Mouse (Mus musculus) retina, postnatal 1 day (tissue): ENCODE results near the gene Adipoq.

Experiments
- DNase-seq: peaks from one replicate; pipeline ENCODE4 v3.0.0-alpha.2; 2012

Adipoq gene

DNA sequence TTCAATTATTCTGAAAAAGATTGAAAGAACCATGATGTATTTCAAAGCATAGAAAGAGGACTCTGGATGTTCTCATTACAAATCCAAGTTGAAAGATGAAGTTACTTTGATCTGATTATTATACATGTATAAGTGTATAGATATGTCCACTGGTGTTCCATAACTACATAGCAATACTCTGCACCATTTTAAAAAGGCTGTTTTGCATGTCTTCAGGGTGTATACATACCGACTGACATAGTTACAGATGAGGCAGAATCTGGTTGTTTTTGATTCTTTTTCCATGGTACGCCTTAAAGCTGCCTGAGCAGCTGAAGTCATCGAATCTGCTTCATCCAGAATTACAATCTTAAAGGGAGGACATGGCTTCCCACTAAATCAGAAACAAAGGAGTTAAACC is 30.9 kb upstream of the Adipoq start:
- DNase-seq, result no peak

DNA sequence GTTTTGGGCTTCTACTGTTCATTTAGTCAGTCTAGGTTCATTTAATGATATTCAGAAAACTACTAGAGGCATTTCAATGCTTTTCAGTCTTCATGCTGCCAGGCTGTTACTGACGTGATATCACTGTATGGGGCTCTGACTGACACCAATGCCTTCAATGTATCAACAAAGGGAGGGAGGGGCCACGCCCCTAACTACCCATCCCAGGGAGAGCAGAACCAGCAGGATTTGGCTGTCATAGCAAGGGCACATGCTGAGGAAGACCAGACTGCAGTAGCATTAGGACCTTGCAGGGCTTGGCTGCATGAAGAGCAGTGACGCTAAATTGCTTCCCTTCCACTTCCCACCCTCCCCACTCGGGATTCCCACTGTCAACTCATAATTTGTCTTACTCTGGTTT is 29.2 kb upstream of the Adipoq start:
- no peak for DNase-seq

DNA sequence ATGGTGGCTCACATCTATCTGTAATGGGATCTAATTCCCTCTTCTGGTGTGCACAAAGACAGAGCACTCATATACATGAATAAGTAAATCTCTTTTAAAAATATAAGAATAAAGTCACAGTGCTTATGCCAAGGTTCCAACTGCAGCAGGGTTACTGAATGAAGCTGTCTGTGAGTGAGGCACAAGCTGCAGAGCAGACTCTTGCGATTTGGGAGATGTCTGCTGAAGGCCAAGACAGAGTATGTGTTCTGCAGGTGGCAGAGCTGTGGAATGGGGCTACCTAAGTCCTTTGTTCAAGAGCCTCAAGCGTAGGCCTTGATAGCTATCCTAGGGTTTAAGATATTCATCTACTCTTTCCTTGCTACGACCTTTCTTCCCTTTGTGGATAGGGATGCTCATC is 23.9 kb upstream of the Adipoq start:
- DNase-seq, result no peak

DNA sequence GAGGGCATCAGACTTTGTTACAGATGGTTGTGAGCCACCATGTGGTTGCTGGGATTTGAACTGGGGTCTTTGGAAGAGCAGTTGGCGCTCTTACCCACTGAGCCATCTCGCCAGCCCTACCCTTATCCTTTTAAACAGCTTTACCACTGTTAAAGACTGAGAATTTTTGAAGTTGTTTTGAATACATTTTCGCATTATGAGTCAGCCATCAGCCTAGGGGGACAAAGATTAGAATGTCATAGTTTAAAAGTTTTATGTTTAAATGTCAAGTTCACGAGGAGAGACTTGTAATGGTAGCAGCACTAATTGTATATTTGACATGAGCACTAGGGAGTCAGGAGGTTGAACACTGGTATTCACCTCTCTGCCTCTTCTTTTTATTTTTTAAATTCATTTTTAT is 23.2 kb upstream of the Adipoq start:
- DNase-seq, result no peak

DNA sequence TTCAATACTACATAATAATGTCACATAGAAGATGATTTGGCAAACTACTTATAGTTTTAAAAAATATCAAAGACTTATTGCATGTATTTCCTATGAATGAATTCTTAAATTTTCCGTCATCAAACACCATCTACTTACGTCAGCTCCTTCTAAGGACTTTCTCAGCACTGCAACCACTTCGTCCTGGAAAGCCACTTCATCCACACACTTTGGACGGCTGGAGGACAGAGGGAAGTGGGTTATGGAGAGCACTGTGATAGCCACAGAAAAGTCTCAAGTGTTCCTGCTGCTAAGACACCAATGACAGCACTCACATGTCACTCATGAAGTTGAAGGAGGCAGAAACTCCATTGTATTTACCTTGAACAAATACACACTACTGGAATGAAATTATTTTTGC is 21.9 kb upstream of the Adipoq start:
- no peak for DNase-seq

DNA sequence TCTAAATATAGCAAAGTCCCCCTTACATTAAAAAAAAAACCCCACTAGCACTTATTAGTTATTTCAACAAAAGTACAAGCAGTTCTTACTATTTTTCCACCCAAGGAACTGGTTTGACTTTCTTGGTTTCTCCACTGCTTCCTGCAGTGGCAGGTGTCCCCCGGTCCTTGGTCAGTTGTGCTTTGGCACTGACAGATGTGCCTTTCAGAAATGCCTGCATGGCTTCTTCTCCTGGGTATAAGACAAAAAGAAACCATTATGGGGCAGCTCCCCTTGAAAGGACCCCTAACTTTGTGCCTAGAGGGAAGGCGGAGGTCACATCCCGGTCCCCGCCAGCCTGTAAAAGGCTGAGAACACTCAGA is 19.0 kb upstream of the Adipoq start:
- DNase-seq, result no peak

DNA sequence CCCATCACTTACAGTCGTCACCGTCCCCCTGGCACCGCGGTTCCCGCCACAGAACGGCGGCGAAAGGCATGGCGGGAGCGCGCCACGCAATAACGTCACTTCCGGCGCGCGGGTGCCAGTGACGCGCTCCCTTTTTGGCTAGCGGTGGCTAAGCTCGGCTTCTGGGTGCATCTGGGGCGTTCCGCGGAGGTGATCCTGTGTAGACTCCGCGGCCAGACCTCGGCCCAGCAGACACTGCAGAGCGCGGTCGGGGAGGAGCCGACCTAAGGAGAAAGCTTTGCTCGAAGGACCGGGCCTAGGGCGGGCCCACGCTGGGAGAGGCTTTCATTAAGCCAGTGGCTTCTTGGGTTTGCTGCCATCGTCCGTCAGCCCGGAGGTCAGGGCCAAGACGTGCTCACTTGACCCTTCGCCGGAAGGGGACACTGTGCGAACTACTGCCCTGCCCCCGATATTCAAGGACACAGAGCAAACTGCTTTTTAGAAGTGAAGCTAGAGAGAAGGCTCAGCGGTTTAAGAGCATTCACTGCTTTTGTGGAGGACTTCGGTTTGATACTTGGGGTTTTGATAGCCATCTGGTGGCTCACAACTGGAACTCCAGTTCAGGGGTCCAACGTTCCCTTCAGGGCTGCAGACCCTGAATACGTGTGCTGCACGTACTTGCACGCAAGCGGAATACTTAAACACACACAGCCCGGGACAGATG is 18.5 kb upstream of the Adipoq start, which contains the start of gene Rfc4:
TSS of gene Rfc4 (minus strand) at position 65 of the 703 bp plus-strand sequence.
- DNase-seq, result peak; percentile 95

DNA sequence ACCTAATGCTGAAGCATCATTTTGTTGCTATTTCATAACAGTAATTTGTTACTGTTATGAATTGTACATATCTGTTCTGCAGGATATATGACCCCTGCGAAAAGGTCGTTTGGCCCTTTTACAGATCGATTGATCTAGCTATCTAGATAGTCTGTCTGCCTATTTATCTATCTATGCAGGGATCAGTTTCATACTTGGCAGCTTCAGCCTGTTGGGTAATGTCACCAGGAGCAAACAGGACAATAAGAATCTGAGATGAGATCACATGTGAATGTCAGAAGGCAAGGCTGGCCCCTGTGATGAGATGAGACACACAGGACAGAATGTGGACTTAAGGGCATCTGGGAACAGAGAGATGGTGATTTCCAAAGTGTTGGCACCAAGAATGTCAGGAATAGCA is 16.0 kb upstream of the Adipoq start:
- no peak for DNase-seq

DNA sequence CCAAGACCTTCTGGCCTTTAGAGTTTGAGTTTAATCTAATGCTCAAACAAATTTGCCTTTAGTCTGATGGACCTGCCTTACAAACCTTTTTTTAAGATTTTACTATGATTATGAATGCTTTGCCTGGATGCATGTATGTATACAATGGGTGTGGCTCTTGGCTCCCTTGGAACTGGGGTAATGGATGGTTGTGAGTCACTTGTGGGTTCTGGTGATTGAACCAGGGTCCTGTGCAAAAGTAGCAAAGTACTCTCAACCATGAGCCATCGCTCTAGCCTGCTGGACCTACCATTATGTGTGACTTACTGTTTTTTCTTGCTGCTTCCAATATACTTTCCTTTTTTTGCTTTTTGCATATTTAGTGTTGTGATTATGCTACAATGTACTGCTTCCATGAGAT is 14.0 kb upstream of the Adipoq start:
- no peak for DNase-seq

DNA sequence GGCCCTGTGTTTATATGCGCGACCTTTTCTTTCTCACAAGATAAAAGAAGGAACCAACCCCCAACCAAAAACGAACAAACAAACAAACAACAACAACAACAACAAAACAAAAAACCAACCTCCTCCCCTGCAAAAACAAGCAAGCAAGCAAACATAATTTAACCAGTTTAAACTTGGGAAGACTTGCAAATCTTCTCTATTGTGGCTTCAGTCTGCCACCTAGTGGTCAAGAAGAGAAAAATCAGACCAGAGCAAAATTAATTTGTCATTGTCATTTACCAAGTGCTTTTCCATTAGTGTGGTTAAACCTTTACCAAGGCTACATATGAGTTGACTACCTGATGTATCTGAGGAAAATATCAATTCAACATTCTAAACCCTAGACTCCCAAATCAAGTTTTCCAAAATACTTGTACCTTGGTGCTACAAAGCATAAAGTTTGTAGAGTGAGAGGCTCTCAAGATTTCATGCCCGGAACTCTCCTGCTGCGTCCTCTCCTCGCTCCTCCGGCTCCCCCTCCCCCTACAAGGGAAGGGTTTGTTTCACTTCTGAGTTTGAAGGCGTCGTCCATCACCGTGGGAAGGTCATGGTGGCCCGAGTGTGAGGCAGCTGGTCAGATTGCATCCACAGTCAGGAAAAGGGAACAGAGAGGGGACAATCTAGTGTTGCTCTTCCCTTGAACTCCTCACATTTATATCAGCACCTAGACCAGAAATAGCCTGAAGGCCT is 10.8 kb upstream of the Adipoq start:
- peak; percentile 74 for DNase-seq

DNA sequence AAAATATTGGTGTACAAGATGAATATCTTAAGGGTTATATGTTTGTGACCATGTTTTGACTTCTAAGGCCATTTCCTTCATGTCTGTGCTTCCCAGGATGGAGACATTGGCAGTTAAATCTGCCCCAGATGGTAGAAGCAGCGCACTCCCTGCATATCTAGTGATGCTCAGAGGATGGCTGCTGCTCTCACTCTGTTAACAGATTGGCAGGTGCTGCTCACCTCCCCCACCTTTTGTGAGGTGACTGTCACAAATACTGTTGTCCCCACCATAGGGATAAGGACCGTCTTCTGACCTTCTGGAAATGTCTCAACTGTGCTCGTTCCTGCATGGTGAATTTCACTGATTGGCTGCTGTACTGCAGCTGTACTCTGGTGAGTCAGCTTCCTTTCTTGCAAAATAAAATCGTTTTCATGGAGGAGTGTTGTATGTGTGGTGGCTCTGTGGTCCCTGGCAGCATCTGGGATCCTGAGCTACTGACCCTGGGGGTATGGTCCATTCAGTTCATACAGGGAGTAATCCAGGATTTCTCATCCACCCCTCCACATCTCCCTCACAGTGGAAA is 9.8 kb upstream of the Adipoq start:
- no peak for DNase-seq

DNA sequence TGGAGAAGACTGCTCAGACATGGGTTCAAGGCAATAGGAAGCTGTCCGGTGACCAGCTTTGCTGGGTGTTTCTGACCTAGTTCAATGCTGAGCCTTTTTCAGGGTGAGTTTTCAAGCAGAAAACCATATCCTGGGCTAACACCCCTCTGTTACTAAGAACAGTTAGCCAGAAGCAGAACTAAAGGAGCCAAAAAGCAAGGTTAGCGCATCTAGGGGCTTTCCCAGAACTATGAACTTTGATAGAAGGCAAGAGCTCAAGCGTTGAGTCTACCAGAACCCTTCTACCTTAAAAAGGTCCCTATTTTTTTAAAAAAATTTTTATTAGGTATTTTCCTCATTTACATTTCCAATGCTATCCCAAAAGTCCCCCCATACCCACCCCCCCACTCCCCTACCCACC is 5.4 kb upstream of the Adipoq start:
- no peak for DNase-seq

DNA sequence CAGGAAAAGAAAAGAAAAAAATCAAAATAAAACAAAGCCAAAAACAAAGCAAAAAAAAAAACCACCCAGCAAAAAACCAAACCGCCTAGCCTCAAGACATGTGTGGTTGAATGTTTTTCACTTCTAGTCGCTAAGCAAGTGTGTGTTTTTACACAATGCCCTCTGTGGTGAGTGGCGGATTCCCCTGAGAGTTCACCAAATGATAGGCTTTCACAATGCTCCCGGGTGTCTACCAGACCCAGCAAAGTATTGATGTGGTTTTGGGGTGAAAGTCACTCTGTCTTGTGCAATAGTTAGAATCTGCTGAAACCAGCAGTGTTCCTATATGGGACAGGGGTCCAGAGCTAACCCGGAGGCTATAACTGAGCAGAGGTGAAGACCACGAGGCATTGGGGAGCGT is 2.0 kb upstream of the Adipoq start:
- DNase-seq, result no peak

DNA sequence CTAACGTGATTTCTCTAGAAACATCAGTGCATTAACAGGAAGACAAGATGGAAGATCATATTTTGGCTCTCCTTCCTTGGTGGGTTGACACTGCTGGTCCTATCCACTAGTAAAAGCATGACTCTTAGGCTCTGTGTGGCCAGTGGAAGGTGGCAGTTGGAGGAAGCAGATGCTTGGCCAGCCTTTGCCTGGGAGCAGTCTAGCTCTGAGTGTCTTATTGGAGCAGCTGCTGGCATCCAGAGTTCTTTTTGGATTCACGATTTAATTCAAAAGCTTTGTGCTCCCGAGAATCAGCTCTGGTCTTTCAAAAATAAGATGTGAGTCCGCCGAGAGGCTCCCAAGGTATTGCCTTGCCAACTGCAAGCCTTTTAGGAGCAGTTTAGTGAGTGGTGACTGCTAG is 1.1 kb upstream of the Adipoq start:
- DNase-seq, result no peak

DNA sequence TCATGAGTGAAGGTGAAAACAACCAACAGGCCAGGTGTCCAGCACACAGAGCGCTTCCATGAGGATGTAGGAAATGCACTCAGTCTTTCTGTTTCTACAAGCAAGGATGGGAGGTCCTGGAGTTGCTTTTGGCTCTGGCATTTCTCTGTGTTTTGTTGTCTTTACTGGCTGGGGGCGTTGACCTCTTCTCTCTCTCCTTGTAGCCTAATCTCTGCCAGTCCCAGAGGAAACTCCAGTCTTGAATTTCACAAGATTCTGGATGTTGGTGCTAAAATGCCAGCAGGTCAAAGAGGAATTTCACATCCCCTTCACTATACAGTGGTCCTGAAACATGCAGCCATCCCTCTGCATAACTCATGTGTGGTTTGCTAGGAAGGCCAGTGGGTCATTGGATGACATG is 2.6 kb downstream of the Adipoq start:
- no peak for DNase-seq

DNA sequence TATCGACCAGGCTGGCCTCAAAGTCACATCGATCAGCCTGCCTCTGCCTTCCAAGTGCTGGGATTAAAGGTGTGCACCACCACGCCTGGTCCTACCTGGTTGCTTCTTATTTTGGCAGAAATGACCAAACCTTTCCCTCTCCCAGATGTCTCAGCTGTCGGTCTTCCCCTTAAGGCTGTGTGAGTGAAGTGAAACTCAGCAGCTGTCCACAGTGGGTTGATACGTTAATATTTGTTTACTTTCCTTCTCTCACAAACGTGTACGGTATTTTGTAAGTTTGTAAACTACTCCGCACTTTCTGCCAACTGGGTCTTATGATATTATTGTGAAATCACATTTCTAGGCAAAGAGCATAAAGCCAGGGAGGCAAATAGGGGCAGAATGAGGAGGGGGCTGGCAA is 3.1 kb downstream of the Adipoq start:
- DNase-seq, result no peak

DNA sequence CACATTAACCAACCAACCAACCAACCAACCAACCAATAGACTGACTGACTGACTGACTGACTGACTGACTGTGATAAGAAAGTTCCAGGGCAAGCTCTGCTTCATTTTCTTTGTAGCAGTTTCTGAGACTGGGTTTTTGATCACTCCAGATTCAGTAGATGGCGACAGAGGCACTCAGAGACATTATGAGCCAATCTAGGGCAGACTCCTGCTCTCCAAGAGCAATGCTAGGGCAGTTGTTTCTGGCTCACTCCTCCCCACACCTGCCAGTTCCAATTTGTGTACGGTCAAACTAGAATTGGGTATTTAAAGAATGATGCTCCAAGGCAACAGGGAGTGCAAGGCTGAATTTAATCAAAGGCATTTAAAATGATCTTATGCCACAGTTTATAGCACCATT is 5.1 kb downstream of the Adipoq start:
- peak; percentile 80 for DNase-seq

DNA sequence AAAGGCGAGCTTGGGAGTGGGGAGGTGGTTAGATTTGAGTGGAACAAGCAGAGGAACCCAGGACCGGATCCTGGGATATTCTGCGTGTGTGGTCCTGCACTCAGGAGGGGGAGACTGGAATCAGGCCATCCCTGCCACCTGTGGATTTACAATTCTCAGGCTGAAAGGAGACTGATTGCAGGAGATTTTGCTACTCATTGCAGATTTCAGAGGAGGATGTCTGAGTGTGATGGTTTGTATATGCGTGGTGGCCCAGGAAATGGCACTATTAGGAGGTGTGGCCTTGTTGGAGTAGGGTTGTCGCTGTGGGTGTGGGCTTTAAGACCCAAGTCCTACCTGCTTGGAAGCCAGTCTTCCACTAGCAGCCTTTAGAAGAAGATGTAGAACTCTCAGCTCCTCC is 7.9 kb downstream of the Adipoq start:
- no peak for DNase-seq

DNA sequence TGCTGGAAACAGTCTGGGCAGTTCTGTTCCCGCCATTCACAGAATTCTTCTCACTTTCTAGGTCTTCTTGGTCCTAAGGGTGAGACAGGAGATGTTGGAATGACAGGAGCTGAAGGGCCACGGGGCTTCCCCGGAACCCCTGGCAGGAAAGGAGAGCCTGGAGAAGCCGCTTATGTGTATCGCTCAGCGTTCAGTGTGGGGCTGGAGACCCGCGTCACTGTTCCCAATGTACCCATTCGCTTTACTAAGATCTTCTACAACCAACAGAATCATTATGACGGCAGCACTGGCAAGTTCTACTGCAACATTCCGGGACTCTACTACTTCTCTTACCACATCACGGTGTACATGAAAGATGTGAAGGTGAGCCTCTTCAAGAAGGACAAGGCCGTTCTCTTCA is 10.7 kb downstream of the Adipoq start:
- no peak for DNase-seq

DNA sequence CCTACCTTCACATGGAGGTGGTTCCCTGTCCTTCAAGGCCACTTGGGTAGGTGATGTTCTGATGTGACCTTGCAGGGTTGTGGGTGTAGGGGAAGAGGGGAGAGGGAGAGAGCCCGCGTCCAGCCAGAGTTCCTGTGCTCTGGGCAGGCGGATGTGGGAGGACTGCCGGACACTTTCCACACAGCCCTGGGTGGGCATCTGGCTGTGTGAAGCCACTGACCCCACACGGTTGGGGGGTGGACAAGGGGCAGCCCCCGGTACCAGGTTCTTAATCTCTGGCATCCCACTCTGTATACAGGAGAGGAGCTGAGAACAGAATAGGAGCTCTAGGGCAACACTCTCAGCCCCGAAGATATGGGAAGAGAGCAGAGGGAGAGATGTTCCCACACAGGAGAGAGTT is 12.0 kb downstream of the Adipoq start:
- no peak for DNase-seq

DNA sequence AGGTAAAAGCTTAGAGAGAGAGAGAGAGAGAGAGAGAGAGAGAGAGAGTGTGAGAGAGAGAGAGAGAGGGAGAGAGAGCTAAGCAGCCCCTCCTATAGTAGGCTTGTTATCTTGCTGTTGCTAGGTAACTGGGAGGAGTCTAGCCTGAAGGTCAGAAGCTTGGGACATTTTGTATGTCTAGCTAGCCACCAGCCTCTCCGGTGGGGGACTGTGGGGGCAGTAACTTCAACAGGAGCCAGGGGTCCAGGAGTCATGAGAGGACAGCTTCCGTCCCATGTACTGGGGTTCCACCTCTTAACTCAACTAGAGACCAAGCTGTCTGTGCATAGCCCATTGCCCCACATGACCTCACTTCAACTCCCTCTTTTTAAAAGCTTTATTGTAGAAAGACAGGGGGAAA is 12.6 kb downstream of the Adipoq start:
- DNase-seq, result peak; percentile 8

DNA sequence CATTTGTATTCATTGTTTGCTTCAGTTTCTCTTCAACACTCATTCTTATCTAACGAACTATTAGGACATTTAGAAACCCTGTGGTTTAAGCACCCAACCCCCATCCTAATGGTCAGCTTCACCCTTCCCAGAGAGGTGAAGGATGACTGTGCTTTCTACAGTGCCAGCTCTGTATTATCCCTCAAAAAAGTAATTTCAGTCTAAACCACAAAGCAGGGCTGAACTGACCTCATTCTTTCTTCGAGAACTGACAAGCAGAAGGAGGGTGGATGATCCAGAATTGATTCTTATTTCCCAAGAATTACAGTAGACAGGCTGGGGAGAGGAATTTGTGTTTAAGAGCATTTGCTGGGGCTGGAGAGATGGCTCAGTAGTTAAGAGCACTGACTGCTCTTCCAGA is 13.4 kb downstream of the Adipoq start:
- DNase-seq, result no peak

DNA sequence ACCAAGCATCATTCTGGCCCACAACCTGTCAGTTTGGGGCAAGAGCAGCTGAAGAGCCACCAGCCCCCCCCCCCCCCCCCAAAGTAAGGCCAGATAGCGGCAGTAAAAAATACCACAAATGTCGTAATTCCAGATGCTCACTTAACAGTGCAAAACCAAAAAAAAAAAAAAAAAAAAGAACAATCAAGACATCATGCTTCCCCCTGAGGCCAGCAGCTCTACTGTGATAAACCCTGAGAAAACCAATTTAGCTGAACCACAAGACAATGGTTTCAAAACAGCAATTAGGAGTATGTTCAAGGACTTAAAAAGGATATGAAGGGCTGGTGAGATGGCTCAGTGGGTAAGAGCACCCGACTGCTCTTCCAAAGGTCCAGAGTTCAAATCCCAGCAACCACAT is 15.8 kb downstream of the Adipoq start:
- no peak for DNase-seq

DNA sequence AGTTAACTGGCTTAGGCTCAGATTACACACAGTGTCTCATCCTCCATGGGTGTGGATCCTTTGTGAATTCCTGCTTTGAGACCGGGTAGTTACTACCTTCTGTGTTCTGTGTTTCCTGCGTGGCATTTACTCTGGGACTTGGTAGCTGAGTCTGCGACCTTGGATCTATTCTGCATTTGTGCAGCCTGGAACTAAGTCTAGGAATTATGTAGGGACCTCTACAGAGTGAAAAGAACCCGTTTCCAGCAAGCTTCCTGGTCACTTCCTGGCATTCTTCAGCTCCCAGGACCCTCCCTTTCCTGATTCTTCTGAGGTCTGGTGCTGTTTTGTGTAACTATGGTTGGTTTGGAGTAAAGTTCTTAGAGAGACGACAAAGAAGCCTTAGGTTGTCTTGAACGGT is 18.1 kb downstream of the Adipoq start:
- no peak for DNase-seq

DNA sequence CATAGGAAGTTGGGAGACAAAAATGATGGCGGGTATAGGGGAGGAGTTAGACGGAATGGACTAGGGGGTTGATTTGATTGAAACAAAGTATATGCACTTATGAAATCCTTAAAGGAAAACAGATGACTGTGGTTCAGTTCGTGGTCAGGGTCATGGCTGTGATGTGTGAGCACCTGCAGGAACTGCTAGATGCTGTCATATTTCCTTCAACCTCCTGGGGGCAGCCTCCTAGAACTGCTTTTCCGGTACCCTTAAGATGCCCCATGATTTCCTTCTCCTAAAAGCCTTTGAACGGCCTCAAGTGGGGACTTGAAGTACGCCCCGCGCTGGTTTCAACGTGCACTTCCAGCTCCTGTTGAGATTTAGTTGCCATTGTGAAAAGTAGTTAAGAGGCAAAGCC is 19.1 kb downstream of the Adipoq start:
- DNase-seq, result no peak
